Mouse (Mus musculus) liver (tissue): ENCODE data around the gene Ankrd11.
"Not testable (repeated sequence)": the region's sequence is repeated elsewhere in the genome, so short reads cannot be mapped to it uniquely, and the experiment has no call there.

Experiments
- DNase-seq: peaks from one replicate; pipeline ENCODE4 v3.0.0-alpha.2; 2020; ENCODE audit warnings: mixed read lengths

Gene Ankrd11

GRCm38 (mm10) chr8:123042158-123042973 lies at the start of gene Ankrd11:
Ankrd11 (minus strand) TSS chr8:123042277.
- peak; percentile 99 for DNase-seq

- DNase-seq: no peak
Observed at GRCm38 (mm10) chr8:123087289-123087688, 45.2 kb upstream of the Ankrd11 start.

- no peak for DNase-seq
Observed at GRCm38 (mm10) chr8:123083610-123084009, 41.5 kb upstream of the Ankrd11 start.

GRCm38 (mm10) chr8:123082993-123083392 lies 40.9 kb upstream of the Ankrd11 start:
- no peak for DNase-seq

GRCm38 (mm10) chr8:123077213-123077612 lies 35.1 kb upstream of the Ankrd11 start:
- peak; percentile 32 for DNase-seq

- DNase-seq: no peak
Observed at GRCm38 (mm10) chr8:123071176-123071575, 29.1 kb upstream of the Ankrd11 start.

- DNase-seq: peak; percentile 29
Observed at GRCm38 (mm10) chr8:123066101-123066683, 24.1 kb upstream of the Ankrd11 start.

GRCm38 (mm10) chr8:123065214-123066100 lies 23.4 kb upstream of the Ankrd11 start:
- peak; percentile 98 for DNase-seq

GRCm38 (mm10) chr8:123064809-123065213 lies 22.7 kb upstream of the Ankrd11 start:
- peak; percentile 46 for DNase-seq

- no peak for DNase-seq
Observed at GRCm38 (mm10) chr8:123064072-123064471, 22.0 kb upstream of the Ankrd11 start.

- no peak for DNase-seq
Observed at GRCm38 (mm10) chr8:123062721-123063120, 20.6 kb upstream of the Ankrd11 start, which contains the start of gene Spg7. Spg7 (plus strand) TSS chr8:123062942.

- DNase-seq: no peak
Observed at GRCm38 (mm10) chr8:123051458-123051857, 9.4 kb upstream of the Ankrd11 start.

- no peak for DNase-seq
Observed at GRCm38 (mm10) chr8:123048402-123048801, 6.3 kb upstream of the Ankrd11 start.

GRCm38 (mm10) chr8:123047827-123048226 lies 5.8 kb upstream of the Ankrd11 start:
- no peak for DNase-seq

- DNase-seq: no peak
Observed at GRCm38 (mm10) chr8:123046706-123047105, 4.6 kb upstream of the Ankrd11 start.

GRCm38 (mm10) chr8:123044743-123045425 lies 2.8 kb upstream of the Ankrd11 start:
- not testable (repeated sequence) for DNase-seq

GRCm38 (mm10) chr8:123043941-123044340 lies 1.9 kb upstream of the Ankrd11 start:
- DNase-seq: no peak

GRCm38 (mm10) chr8:123042974-123043625 lies 1.0 kb upstream of the Ankrd11 start:
- no peak for DNase-seq

GRCm38 (mm10) chr8:123041774-123042105 lies 337 bp downstream of the Ankrd11 start:
- no peak for DNase-seq

- peak; percentile 70 for DNase-seq
Observed at GRCm38 (mm10) chr8:123041008-123041773, 886 bp downstream of the Ankrd11 start.

GRCm38 (mm10) chr8:123040110-123040650 lies 1.9 kb downstream of the Ankrd11 start:
- DNase-seq: no peak
